Mouse (Mus musculus) G1E (cell line): ENCODE data around the gene Tgfbr3. TPM values are rescaled to one million over a fixed set of nuclear protein-coding genes. Genes with fewer than 3 reads are reported as not detected.

ENCODE experiments used
- ATAC-seq: 2 replicates; pipeline ENCODE4 v1.8.0; 2016; ENCODE audit warnings: mild to moderate bottlenecking; ENCODE audit not compliant: insufficient number of reproducible peaks, poor library complexity, low FRiP score, severe bottlenecking; ENCODE audit errors: extremely low read depth
- DNase-seq: peaks from one replicate; pipeline ENCODE4 v3.0.0; 2012; ENCODE audit warnings: low spot score
- H3K27me3 ChIP-seq: 2 replicates; pipeline ENCODE4 v1.6.1; 2012; ENCODE audit warnings: mild to moderate bottlenecking, low read length, inconsistent platforms; ENCODE audit not compliant: insufficient read depth
- H3K36me3 ChIP-seq: replicated peaks from 2 replicates; pipeline ENCODE3; 2012; ENCODE audit warnings: mild to moderate bottlenecking, inconsistent platforms
- H3K4me1 ChIP-seq: 2 replicates; pipeline ENCODE4 v1.6.1; 2012; ENCODE audit warnings: low read depth, low read length, inconsistent platforms, mixed read lengths; ENCODE audit not compliant: insufficient read depth
- H3K4me3 ChIP-seq: 2 replicates; pipeline ENCODE4 v1.5.1; 2012; ENCODE audit warnings: low read depth, mild to moderate bottlenecking, inconsistent platforms, low read length, moderate library complexity, mixed read lengths
- H3K9me3 ChIP-seq: replicated peaks from 2 replicates; pipeline ENCODE4 v1.6.1; 2012; ENCODE audit warnings: inconsistent platforms
- CTCF ChIP-seq: IDR thresholded peaks from 2 replicates; pipeline ENCODE4 v1.5.1; 2012; ENCODE audit warnings: low read depth, low read length, inconsistent platforms, mixed read lengths
- GATA1 ChIP-seq: IDR thresholded peaks from 2 replicates; pipeline ENCODE4 v1.6.1; 2012; ENCODE audit warnings: borderline replicate concordance, low read length, inconsistent platforms, mixed read lengths
- GATA2 ChIP-seq: IDR thresholded peaks from 2 replicates; pipeline ENCODE4 v1.6.1; 2012; ENCODE audit warnings: low read depth, low read length, inconsistent platforms, borderline replicate concordance
- POLR2AphosphoS5 ChIP-seq: IDR thresholded peaks from 2 replicates; pipeline ENCODE4 v1.6.1; 2012; ENCODE audit warnings: low read depth, low read length, inconsistent platforms; ENCODE audit not compliant: insufficient replicate concordance
- TAL1 ChIP-seq: conservative IDR thresholded peaks from 2 replicates; pipeline ENCODE4 v1.6.1; 2012; ENCODE audit warnings: low read depth, low read length, inconsistent platforms, mixed read lengths
- polyA plus RNA-seq: library from polyadenylated mRNA; stranded (reverse); fragments of >175 nt; gene quantifications from 2 replicates; pipeline ENCODE4 v1.2.3, GENCODE M21; 2012
- total RNA-seq, 2 experiments: library from RNA; stranded (forward) in 1 of 2; stranded (reverse) in 1 of 2; fragments of 200-1000 nt in 1 of 2; fragments of >200 nt in 1 of 2; fragmentation: Nextera tagmentation in 1 of 2; gene quantifications; 2 replicates each; pipeline ENCODE4 v1.2.3; 2014 to 2017

The Tgfbr3 gene
- total RNA-seq (2014; fragmentation: Nextera tagmentation) (not detected in 2 replicates), total RNA-seq (2017) (under 0.01 and 0.05 TPM in 2 replicates), polyA plus RNA-seq (not detected in 2 replicates)

DNA sequence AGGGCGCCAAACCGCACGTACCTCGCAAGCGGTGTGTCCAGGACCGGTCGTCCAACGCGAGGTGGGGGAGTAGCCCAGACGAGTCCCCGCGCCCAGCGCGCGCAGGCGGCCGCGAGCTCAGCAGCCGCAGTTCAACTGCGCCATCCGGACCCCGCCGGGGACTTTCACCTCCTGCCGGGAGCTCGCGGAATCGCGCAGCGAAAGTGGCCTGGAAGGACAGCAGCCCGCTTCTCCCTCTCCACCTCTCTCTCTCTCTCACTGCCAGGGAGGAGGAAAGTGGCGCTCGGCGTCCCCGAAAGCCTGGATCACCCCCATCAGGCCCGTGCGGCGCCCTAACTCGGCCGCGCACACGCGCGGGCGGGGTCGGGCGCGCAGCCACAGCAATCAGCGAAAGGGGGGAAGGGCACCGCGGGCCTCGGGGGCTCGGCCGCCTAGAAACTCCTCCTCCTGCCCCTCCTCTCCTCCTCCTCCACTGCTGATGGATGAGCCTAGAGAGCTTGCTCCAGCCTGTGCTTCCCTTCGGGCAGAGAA is at the start of gene Tgfbr3:
Gene Tgfbr3, minus strand, starts transcription at position 396 of the 531 bp plus-strand sequence.
- H3K4me3 ChIP-seq, result no peak within 1 kb of the TSS
- H3K27me3 ChIP-seq, result peaks cover 13% of the 10 kb centered on the region; the same call in 1 of the 2 replicates
- H3K4me1 ChIP-seq, result no peaks in the 10 kb centered on the region
- H3K9me3 ChIP-seq, result peaks cover 8% of the 10 kb centered on the region
- ATAC-seq, result no peak
- TF ChIP-seq POLR2AphosphoS5 (no peak), CTCF (no peak), TAL1 (no peak), GATA2 (no peak), GATA1 (no peak)
- no peak for DNase-seq
- H3K36me3 ChIP-seq, result no peaks in the 10 kb centered on the region

DNA sequence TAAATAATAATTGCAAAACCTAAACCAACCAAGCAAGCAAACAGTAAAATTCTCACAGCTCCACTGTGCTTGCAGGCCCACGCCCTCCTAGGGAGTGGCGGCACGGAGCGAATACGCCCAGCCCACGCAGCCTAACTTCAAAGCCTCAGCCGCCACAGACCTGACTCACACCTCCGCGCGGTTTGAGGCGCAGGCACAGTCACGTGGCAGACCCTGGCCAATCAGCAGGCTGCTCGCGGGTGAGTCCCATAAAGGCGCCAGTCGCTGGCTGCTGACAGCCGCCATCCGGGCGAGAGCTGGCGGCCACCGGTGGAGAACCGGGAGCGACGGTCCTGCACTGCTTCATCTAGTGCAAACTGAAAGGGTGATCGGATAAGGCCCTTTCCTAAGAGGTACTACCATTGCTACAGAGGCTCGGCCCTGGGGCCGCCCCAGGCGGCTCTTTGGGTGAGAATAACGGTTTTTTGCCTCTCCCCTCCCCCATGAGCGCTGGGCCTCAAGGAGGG is 41.5 kb upstream of the Tgfbr3 start, which contains the start of gene Brdt:
Gene Brdt, plus strand, starts transcription at position 244 of the 506 bp plus-strand sequence.
- Histone ChIP-seq H3K4me3 (no peak within 1 kb of the TSS), H3K9me3 (peaks cover 3% of the 10 kb centered on the region), H3K36me3 (no peaks in the 10 kb centered on the region), H3K27me3 (peaks cover 6% of the 10 kb centered on the region; the same call in 1 of the 2 replicates), H3K4me1 (no peaks in the 10 kb centered on the region)
- no peak for DNase-seq
- TF ChIP-seq TAL1 (no peak), POLR2AphosphoS5 (no peak), CTCF (no peak), GATA2 (no peak), GATA1 (no peak)
- ATAC-seq, result no peak

DNA sequence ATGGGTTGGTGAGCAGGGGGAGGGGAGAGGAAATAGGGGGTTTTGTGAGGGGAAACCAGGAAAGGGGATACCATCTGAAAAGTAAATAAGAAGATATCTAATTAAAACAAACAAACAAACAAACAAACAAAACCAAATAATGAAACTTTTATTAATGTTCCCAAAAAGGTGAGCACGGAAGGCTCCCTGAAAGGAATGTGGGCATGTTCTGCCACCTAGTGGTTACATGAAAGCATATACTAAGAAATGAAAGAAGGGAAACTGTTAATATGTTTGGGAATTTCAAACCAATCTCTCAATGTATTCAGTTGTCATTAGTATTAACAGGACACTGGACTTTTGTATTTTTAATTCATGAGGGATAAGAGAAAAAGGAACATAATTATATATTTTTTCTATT is 31.3 kb upstream of the Tgfbr3 start:
- no peak overlapping the region for H3K4me3 ChIP-seq
- H3K27me3 ChIP-seq, result no peaks in the 10 kb centered on the region; the same call in 1 of the 2 replicates
- H3K36me3 ChIP-seq, result no peaks in the 10 kb centered on the region
- DNase-seq (no peak), ATAC-seq (no peak)
- TF ChIP-seq GATA1 (no peak), CTCF (no peak), TAL1 (no peak), GATA2 (no peak), POLR2AphosphoS5 (no peak)
- H3K9me3 ChIP-seq, result no peaks in the 10 kb centered on the region
- H3K4me1 ChIP-seq, result no peaks in the 10 kb centered on the region

DNA sequence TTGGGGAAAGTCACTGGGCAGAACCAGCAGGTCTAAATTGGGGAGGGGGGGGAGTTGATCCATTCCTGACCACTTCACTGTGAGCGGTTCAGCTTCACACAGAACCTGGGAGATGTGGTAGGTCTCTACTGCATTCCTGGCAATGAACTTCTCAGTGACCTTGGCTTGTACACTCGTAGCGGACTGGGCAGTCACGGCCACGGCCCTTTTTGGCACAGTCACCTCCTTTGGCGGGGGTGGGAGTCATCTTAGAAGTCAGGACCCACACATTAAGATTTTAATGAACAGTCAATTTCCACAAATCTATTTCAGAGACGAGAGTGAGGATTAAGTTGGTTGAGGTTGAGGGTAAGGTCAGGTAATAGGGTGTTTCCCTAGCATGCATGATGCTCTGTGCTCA is 27.7 kb upstream of the Tgfbr3 start:
- Histone ChIP-seq H3K4me1 (no peaks in the 10 kb centered on the region), H3K27me3 (no peaks in the 10 kb centered on the region; the same call in 1 of the 2 replicates), H3K36me3 (no peaks in the 10 kb centered on the region), H3K4me3 (no peak overlapping the region), H3K9me3 (no peaks in the 10 kb centered on the region)
- no peak for TF ChIP-seq GATA2
- TF ChIP-seq POLR2AphosphoS5, result no peak
- TF ChIP-seq CTCF, result no peak
- no peak for DNase-seq
- no peak for ATAC-seq

DNA sequence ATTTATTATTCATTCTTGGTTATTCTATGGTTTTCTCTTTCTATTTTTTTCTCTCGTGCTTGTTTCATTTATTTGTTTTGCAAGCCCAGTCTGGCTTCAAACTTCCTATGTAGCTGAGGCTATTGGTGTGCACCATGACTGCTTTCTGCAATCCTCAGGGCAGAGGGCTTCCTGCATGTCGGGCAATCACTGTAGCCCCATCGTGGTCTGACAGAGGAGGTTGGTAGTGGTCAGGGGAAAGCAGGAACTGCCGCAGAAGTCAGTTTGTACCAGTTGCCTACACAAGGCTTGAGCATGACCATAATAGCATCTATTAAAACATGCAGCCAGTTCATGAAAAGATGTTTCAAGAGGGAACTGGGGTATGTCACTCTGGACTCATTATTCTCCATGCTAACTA is 18.0 kb upstream of the Tgfbr3 start:
- no peak for ATAC-seq
- DNase-seq, result no peak
- Histone ChIP-seq H3K4me1 (no peaks in the 10 kb centered on the region), H3K4me3 (no peak overlapping the region), H3K9me3 (no peaks in the 10 kb centered on the region), H3K27me3 (peaks cover 7% of the 10 kb centered on the region; the same call in 1 of the 2 replicates), H3K36me3 (no peaks in the 10 kb centered on the region)
- no peak for TF ChIP-seq TAL1
- no peak for TF ChIP-seq GATA2
- TF ChIP-seq POLR2AphosphoS5, result no peak
- TF ChIP-seq CTCF, result no peak
- TF ChIP-seq GATA1, result no peak

DNA sequence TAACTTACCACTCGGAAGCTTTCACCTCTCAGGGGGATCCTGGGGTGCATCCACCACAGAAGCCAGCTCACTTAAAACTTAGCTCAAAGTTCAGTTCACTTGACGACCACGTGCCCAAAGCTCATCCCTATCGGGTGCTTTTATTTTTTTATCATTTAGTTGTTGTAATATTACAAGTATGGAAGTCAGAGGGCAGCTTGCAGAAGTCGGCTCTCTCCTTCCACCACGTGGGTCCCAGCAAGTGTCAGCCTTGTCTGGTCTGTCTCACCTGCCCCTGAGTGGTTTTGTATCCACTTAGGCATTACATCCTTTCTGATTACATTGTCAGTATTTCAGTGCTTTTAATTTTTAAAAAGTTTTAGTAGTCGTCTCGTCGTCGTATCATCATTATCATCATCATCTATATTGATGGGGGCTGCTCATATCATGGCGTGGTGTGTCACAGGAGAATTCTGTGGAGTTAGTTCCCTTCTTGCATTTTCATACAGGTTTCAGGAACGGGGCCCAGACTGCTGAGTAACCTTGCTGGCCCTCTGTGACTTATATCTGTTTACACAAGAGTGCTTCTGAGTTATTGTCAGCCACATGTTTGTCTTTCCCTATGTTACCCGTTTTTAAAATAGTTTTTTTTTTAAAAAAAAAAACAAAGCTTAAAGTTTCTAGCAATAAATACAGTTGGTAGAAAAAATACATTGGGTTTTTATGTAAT is 14.8 kb upstream of the Tgfbr3 start:
- Histone ChIP-seq H3K27me3 (peaks cover 7% of the 10 kb centered on the region; the same call in 1 of the 2 replicates), H3K9me3 (no peaks in the 10 kb centered on the region), H3K36me3 (no peaks in the 10 kb centered on the region), H3K4me3 (no peak overlapping the region), H3K4me1 (no peaks in the 10 kb centered on the region)
- DNase-seq (no peak), ATAC-seq (no peak)
- no peak for TF ChIP-seq CTCF
- TF ChIP-seq GATA1, result no peak
- no peak for TF ChIP-seq TAL1
- no peak for TF ChIP-seq GATA2
